Mouse (Mus musculus) c-Kit-negative CD71-positive TER-119-positive erythroid progenitor cells, embryonic 14.5 days (primary cell): ENCODE results near the gene Pfkfb3.

Experiments
- DNase-seq: peaks from one replicate; pipeline ENCODE4 v3.0.0-alpha.2; 2013; ENCODE audit warnings: low read depth, low spot score

Pfkfb3 gene

GRCm38 (mm10) chr2:11501301-11502254, 52.3 kb downstream of the Pfkfb3 start:
- DNase-seq, result no peak

DNA sequence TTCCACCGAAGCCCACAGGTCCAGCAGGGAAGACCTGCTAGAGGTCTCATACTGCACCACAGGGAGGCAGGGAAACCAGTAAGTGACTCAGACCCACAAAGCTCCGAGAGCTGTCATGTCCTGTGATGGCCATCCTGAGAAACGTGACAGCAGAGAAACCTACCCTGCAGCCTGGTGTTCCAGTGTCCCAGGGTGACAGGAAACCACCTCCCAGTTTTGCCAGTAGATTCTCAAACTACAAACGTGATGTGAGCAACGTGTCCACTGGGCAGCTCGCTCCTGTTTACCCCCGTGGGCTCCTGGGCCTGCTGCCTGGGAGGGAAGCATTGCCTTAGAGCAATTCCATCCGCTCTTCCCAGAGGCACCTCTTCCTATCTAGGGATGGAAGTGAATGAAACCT, 53.2 kb downstream of the Pfkfb3 start:
- no peak for DNase-seq

DNA sequence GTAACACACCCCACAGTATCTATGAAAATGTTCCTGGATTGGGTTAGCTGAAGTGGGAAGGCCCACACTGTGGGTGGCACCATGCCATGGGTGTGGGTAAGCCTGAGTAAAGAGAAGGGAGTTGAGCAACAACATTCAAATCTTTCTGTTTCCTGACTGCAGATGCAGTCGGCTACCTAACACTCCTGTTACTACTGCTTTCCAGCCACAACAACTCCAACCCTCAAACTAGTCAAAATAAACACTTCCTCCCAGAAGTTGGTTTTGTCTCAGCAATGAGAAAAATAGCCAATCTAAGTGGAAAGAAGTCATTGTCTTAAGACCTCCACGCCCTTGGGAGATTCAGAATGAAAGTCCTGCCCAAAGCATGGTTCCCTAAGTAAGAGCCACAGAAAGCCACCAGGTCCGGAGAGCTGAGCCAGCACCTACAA, 57.3 kb downstream of the Pfkfb3 start:
- no peak for DNase-seq

DNA sequence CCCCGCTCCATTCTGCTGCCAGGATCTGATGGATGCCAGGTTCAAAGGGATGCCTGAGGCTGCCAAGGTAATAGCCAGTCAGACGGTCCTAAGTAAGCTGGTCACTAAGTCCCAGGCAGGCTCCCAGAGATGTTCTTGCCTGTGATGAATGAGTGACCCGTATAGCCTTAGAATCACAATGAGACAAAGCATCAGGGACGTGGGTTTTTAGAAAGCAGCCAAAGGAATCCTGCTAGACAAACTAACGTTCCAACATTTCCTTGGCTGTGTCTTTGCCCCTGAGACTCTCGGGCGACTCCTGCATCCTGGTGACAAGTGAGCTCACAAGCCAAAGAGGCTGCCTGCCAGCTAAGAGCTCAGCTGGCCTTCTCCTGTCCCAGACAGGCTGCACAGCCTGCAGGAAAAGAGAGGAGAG, 59.0 kb downstream of the Pfkfb3 start:
- DNase-seq, result no peak

- DNase-seq, result no peak
Measured at GRCm38 (mm10) chr2:11492855-11493254, 61.0 kb downstream of the Pfkfb3 start.

DNA sequence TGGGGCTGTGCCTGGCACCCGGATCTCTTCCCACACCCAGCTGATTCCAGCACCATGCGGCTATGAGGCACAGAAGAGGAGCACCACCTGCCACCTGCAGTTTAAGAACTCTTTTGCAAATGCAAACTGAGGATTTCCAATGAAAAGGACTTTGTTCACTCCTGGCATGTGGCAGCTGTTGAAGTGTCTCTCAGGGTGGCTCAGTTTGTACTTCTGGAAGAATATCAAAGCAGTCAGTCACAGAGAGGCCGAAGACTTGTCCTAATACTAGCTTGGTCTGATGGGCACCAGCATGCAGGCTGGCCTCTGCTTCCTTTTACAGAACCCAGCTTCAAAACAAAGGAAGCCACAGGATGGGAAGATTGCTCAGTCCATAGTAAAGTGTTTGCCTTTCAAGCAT, 62.4 kb downstream of the Pfkfb3 start:
- no peak for DNase-seq

GRCm38 (mm10) chr2:11490554-11490953, 63.3 kb downstream of the Pfkfb3 start:
- no peak for DNase-seq

DNA sequence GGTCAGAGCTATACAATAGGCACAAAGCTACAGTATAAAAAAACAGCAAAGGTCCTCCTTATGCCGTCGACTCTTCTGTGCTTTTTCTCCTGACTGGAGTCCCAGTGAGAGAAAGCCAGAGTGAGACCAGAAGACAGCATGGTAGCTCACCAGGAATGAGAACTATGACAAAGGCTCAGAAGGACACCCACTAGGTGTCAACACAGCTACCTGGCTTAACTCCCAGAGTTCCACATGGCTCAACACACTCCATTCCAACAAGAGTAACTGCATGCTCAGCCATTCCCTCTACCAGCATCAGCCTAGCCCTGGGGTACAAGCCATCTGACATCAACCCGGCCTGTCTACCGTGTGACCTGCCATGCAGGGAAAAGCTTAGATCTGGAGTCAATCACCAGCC, 70.7 kb downstream of the Pfkfb3 start:
- no peak for DNase-seq

DNA sequence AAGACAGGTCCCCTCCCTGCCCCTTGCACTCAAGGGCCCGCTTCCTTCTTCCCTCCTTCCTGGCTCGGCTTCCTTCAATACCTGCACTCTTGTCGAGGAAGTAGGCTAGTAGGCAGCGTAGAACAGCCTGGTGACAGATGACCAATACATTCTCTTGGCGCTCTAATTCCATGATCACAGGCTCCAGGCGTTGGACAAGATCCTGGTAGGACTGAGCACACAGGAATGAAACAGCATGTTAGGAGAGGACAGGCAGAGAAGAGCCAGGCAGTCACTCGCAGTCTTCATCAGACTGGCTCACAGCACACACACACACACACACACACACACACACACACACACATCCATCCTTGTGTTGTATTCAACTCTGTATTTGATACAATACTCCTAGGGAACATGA, 71.5 kb downstream of the Pfkfb3 start:
- no peak for DNase-seq

- DNase-seq, result no peak
Measured at GRCm38 (mm10) chr2:11478960-11479359, 74.9 kb downstream of the Pfkfb3 start.

DNA sequence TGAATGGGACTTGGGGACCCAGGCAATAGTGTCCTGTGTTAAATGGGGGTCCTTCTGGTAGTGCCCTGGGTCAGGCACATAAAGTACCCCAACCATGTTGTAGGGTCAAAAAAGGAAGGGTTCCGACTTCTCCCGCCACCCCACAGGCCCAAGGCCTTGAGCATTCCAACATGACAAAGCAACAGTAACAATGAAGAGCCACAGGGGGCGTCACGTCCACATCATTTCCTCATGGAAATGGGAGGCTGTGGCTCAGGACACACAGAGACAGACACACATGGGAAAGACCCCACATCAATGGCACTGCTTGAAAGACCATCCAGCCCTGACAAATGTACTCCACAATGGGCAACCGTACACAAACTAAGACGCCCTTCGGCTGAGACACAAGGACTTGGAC, 78.6 kb downstream of the Pfkfb3 start:
- no peak for DNase-seq

- no peak for DNase-seq
Measured at GRCm38 (mm10) chr2:11464661-11465099, 89.2 kb downstream of the Pfkfb3 start.

- DNase-seq, result no peak
Measured at GRCm38 (mm10) chr2:11460976-11461375, 92.9 kb downstream of the Pfkfb3 start.

GRCm38 (mm10) chr2:11458494-11458893, 95.4 kb downstream of the Pfkfb3 start:
- no peak for DNase-seq

DNA sequence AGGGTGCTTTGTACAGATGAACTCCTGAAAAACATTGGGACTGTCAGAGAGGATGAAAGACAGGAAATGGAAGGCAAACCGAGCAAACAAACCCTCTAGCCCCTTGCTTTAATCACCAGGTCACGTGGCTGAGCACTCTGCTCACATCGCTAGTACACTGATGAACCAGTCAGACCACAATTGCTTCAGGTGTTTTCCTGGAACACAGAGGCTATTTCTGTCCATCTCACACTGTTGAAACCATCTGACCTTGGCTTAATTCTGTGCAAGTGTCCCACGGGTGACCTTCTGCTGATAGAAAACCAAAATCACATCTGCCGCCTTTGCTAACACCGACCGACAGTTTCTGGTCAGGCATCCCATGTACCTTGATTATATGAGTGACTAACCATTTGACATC, 96.0 kb downstream of the Pfkfb3 start:
- no peak for DNase-seq

- no peak for DNase-seq
Measured at GRCm38 (mm10) chr2:11448711-11449110, 105.2 kb downstream of the Pfkfb3 start.

DNA sequence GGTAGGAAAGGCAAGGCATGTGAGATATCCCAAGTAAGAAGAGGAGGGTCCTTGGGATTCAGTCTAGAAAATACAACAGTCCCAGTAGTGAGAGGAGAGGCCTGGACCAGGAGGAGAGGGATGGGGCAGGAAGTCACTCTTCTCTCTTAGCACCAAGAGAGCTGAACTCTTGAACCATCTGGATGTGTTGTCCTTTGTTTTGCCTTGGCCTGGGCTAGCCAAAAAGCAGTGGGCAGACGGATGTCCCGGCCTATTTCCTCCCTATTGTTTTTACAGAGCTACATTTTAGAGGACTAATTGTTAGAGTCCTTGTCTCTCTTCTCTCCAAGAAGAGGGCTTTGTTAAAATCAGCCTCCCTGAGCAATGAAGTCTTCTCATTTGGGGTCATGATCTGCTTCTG, 106.0 kb downstream of the Pfkfb3 start:
- no peak for DNase-seq

GRCm38 (mm10) chr2:11445722-11446121, 108.2 kb downstream of the Pfkfb3 start:
- DNase-seq, result no peak

DNA sequence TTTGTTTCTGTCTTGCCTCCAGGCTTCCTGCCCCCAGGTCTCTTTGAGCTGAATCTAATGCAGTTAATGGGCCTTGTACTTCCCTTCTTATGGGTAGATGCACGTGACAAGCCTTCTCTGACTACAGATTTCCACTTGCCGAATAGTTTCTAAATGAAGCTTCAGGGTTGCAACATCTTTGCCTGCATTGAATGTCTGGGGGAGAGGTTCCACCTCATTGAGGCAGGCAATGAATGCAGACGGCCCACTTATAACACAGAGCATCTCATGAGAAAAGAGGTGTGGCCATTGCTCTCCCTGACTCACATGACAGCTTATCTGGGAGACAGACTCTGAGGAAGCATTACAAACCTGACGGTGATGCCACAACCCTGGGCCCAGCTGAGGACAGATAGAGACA, 112.0 kb downstream of the Pfkfb3 start:
- no peak for DNase-seq

GRCm38 (mm10) chr2:11438231-11438954, 115.5 kb downstream of the Pfkfb3 start:
- DNase-seq, result no peak

DNA sequence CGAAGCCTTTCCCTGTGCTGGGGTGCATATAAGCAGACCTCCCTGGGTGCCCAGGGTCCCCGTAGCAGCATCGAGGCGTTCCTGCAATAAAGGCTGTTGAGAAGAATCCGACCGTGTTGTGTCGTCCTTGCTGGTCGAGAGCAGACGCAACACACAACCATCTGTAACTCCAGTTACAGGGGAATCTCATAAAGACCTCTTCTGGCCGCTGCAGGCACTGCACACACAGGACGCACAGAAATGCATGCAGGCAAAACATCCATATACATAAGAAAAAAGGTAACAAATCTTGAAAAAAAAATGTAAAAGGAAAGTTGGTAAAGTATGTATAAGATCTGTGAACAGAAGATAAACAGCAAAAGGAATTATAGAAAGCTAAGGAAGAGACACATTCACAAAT, 117.5 kb downstream of the Pfkfb3 start:
- no peak for DNase-seq

- no peak for DNase-seq
Measured at GRCm38 (mm10) chr2:11433353-11433752, 120.5 kb downstream of the Pfkfb3 start.

DNA sequence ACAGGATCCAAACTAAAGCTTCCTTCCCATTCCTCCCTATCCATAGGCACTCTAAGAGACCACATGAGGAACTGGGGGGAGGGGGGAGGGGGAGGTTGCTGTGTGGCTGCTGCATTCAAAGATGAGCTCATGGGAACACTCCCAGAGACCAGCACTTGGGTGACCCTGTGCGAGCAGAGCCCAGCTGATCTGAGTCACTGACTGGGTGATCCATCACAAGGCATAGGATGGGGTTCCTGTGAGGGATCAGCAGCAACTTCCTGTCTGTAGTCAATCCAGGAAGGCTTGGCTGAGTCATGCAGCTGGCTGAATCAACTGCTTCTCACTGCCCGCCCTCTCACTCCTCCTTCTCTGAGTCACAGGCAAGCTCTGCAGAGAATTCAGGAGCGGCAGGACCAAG, 124.3 kb downstream of the Pfkfb3 start:
- no peak for DNase-seq
